Mouse (Mus musculus): ENCODE results near the gene Retnla. TPM values are rescaled to one million over a fixed set of nuclear protein-coding genes. Genes with fewer than 3 reads are reported as not detected.

Gene Retnla
- total RNA-seq, 4 experiments from 2014 or later = 2.1 to 7.1 (median 3.3) TPM

Other genes with a start within 250 kb of the Retnla start
- not detected for gene Trat1, start 70.5 kb upstream of the Retnla start, total RNA-seq (2022)
- gene Retnlb, start 25.7 kb upstream of the Retnla start, total RNA-seq (2022) = not detected
- gene Retnlg, start 30.1 kb downstream of the Retnla start, total RNA-seq (2022) = not detected
- gene Dzip3, start 151.6 kb downstream of the Retnla start, total RNA-seq (2022) = 1 to 10 TPM; 2.9 to 4.0 (median 3.1) TPM
- gene Cip2a, start 151.6 kb downstream of the Retnla start, total RNA-seq (2022) = 1 to 10 TPM in 1 of 4 experiments, under 1 TPM in 3; 0.63 to 1.0 (median 0.80) TPM
- under 1 TPM in 1 of 4 experiments, not detected in 3; 0.05 TPM for gene Myh15, start 214.9 kb downstream of the Retnla start, total RNA-seq (2022)

Measured in gastrocnemius, adult 8-10 months (tissue).